Mouse (Mus musculus) inflammation-experienced regulatory T-cells, adult 16 weeks (primary cell): Measurements from ENCODE around the gene Heph. TPM values are rescaled to one million over a fixed set of nuclear protein-coding genes. Genes with fewer than 3 reads are reported as not detected.

Source experiments
- polyA plus RNA-seq: library from polyadenylated mRNA; unstranded; fragments of 100-300 nt; shearing (Covaris generic); gene quantifications from one replicate; pipeline ENCODE4 v1.2.1, GENCODE M21; 2017

Heph gene
- polyA plus RNA-seq, result not detected

DNA sequence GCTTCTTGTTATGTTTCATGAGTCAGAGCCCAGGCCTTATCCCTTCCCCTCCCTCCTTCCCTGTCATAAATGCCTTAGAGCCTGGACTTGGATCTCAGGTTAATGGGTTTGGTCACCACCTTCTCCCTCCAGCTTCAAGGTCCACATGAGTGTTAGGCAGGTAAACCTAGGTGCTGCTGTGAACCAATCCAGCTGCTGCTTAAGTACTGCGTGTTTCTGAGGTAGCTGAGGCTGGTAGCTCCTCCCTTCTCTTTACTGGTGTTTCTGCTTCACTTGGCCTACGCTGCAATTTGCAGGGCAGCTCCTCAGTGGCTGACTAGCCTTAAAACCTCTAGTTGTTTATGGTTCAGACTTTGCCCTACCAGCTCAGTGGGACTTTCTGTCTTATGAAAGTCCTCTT, at the start of gene Heph:
Gene Heph (plus strand): TSS at position 211 of the 400 bp plus-strand sequence.

DNA sequence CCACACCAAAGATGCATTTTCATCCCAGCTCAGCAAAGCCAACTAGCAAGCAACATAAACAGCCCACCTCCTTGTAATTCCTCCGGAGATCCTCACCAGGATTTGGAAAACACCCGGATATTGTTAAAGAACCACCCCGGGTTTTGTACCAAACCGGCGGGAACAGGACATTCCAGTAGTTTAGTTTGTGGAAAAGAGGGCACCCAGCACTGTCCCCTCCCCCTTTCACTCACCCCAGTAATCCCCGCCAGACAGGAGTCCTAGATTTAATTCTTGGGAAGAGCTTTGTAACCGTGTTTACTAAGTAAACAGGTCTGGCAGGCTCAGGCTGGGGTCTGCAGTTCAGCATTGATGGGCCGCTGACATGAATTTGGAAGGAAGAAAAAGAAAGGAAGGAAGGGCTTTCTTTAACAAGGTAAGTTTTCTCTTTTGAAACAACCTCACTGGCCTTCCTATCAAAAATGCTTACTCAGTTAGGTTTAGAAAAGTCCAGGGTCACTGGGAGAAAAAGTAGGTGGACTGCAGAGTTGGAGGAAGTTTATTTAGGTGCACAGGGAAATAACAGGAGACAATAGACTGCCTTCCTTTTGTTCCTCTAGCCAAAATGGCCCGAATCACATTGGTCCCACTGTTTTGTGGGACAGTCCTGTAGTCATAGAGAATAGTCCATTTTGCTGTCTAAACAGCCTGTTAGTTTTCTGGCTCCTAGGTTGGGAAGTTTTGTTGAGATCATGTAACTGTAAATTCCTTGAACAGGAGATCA, 1.2 kb downstream of the Heph start, which contains the start of gene Hsf3:
Gene Hsf3 (minus strand): TSS at position 94 of the 763 bp plus-strand sequence.

Other genes starting within 250 kb of the Heph start
- not detected for gene Vsig4, start 161.9 kb upstream of the Heph start, polyA plus RNA-seq
- not detected for gene Hsf3, start 935 bp downstream of the Heph start, polyA plus RNA-seq